Mouse (Mus musculus) neutrophil, adult 5-6 weeks (primary cell): ENCODE results near the gene Pnpt1. TPM values are rescaled to one million over a fixed set of nuclear protein-coding genes. Genes with fewer than 3 reads are reported as not detected.

Experiments used
- total RNA-seq: library from RNA; stranded (forward); fragments of 200-1000 nt; gene quantifications from 2 replicates; pipeline ENCODE4 v1.2.3, GENCODE M21; 2017

Gene Pnpt1
- total RNA-seq, 1 experiment from 2014 or later, result 28.7 TPM

Other genes with a start within 250 kb of the Pnpt1 start
- 196 TPM in 2 replicates for gene Ppp4r3b, start 42.1 kb downstream of the Pnpt1 start, total RNA-seq
- gene Cfap36, start 116.7 kb downstream of the Pnpt1 start, total RNA-seq, result 29.6 and 37.7 TPM in 2 replicates
- 10.3 and 12.1 TPM in 2 replicates for gene Ccdc88a, start 242.9 kb downstream of the Pnpt1 start, total RNA-seq